Mouse (Mus musculus) kidney, adult 2 months (tissue): ENCODE measurements around the gene Spc25. TPM values are rescaled to one million over a fixed set of nuclear protein-coding genes. Genes with fewer than 3 reads are reported as not detected.

Experiments
- DNase-seq: peaks from one replicate; pipeline ENCODE4 v3.0.0; 2021
- H3K27ac ChIP-seq: fragments of 200-500 bp; 2 replicates; pipeline ENCODE4 v1.5.1; 2012; ENCODE audit warnings: low read depth, low read length, control low read depth, inconsistent platforms; ENCODE audit not compliant: insufficient read depth
- H3K27me3 ChIP-seq: fragments of 200-500 bp; replicated peaks from 2 replicates; pipeline ENCODE4 v1.6.1; 2012; ENCODE audit warnings: mild to moderate bottlenecking, moderate library complexity, low read length, inconsistent platforms; ENCODE audit not compliant: control insufficient read depth, insufficient read depth
- H3K36me3 ChIP-seq: fragments of 200-500 bp; 2 replicates; pipeline ENCODE4 v1.6.1; 2012; ENCODE audit warnings: mild to moderate bottlenecking, moderate library complexity, low read length, inconsistent platforms; ENCODE audit not compliant: control insufficient read depth, insufficient read depth
- H3K4me1 ChIP-seq: fragments of 200-500 bp; 2 replicates; pipeline ENCODE4 v1.6.1; 2011; ENCODE audit warnings: low read length; ENCODE audit not compliant: control insufficient read depth, insufficient read depth
- H3K4me3 ChIP-seq: fragments of 200-500 bp; 2 replicates; pipeline ENCODE4 v1.5.1; 2011; ENCODE audit warnings: mild to moderate bottlenecking, low read depth, low read length, control low read depth; ENCODE audit not compliant: insufficient read depth
- CTCF ChIP-seq: fragments of 200-500 bp; conservative IDR thresholded peaks from 2 replicates; pipeline ENCODE4 v1.5.1; 2011; ENCODE audit warnings: low read depth, mild to moderate bottlenecking, control low read depth, low read length, moderate library complexity, mixed read lengths; ENCODE audit not compliant: insufficient read depth, insufficient read length
- POLR2A ChIP-seq: fragments of 200-500 bp; IDR thresholded peaks from one replicate; pipeline ENCODE4 v1.6.1; 2011; ENCODE audit warnings: low read depth, low read length, control low read depth
- WGBS: fragments of 180-500 bp; shearing (Covaris S2); methylation state at CpG from one replicate; pipeline ENCODE4 v1.1.7; 2018; 5-methylcytosine and 5-hydroxymethylcytosine counted together
- polyA plus RNA-seq: library from polyadenylated mRNA; depleted of rRNA; stranded (reverse); fragments of >200 nt; gene quantifications from 2 replicates; pipeline ENCODE4 v1.2.3, GENCODE M21; 2012

Spc25 gene
- polyA plus RNA-seq, 1 experiment = 9.3 TPM

DNA sequence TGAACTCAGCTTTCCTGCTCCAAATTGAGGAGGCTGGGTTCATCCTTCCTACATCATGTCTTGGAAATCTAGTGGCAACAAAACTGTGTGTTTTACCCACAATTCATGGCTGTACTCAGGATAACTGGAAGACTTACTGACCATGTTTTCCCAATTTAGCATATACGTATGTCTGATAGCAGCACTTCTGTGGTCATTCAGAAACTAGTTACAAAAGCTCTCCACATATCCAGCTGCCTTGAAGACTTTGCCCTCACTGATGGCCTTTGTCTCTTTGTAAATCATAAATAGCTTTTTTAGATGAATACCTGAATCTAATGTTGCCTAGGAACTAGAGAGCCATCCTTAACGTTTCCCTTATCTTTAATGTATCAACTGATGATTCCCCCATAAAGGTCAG is 24.1 kb upstream of the Spc25 start:
- no peak for TF ChIP-seq POLR2A
- no peak for TF ChIP-seq CTCF
- Histone ChIP-seq H3K27me3 (no peaks in the 10 kb centered on the region), H3K4me1 (no peaks in the 10 kb centered on the region; the same call in 1 of the 2 replicates), H3K27ac (no peak overlapping the region), H3K4me3 (no peak overlapping the region), H3K36me3 (no peaks in the 10 kb centered on the region)
- no peak for DNase-seq
- 57% methylated on average over 2 of the region's 2 CpGs for WGBS

DNA sequence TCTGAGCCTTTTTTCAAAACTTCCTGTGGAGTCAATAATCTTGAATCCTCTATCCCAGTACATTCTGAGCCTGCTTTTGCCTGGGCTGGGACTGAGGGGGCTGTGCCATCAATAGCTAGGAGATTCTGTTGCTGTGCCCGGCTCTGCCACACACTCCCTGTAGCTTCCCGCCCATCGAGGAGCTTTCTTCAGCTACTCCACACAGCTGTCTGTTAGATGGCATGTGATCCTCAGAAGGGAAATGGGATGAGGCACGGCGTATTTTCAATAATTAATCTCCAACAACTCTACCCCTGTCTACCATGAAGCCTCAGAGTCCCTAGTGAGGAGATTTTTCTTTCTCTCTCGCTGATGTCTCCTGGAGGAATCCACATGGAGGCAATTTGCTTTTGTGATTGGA is 22.6 kb upstream of the Spc25 start:
- Histone ChIP-seq H3K36me3 (no peaks in the 10 kb centered on the region), H3K4me3 (no peak overlapping the region), H3K27me3 (no peaks in the 10 kb centered on the region), H3K27ac (no peak overlapping the region), H3K4me1 (no peaks in the 10 kb centered on the region; the same call in 1 of the 2 replicates)
- DNase-seq = no peak
- TF ChIP-seq POLR2A (no peak), CTCF (no peak)
- 73% methylated on average over 6 of the region's 6 CpGs for WGBS

DNA sequence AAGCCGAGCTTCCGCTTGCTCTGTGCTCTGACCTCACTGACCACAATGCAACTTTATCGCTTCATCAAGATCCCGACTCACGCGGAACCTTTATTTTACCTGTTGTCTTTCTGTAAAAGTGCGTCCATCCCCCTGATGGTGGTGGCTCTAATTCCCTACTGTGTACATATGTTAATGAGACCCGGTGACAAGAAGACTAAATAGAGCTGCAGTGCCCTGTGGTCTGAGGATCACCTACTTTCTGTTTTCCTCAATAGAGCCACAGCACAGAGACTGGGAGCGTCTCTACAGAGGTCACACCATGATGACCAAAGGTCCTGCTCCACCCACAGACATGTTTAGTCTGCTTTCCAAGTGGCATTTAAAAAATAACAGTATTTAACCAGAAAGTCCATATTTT is 20.9 kb upstream of the Spc25 start:
- Histone ChIP-seq H3K27ac (no peak overlapping the region), H3K4me1 (no peaks in the 10 kb centered on the region; the same call in 1 of the 2 replicates), H3K27me3 (no peaks in the 10 kb centered on the region), H3K4me3 (no peak overlapping the region), H3K36me3 (no peaks in the 10 kb centered on the region)
- TF ChIP-seq CTCF (no peak), POLR2A (no peak)
- 91% methylated on average over 9 of the region's 9 CpGs for WGBS
- no peak for DNase-seq

DNA sequence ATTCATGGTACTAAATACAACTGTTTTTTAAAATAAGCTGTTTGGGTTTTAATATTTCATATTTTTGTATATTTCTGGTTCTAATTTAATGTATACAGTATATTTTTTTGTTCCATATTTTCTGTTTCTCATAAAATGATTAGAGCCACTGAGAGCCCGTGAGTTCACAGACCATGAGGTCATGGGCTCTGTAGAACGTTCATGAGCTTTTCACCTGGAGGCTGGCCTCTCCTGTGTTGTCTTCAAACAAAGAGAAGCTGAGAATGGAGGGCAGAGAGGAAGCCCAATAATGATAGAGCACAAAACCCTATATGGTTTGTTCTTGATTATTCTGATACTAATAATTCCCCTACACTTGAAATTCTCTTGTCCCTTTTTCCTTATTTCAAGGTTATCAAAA is 18.7 kb upstream of the Spc25 start:
- Histone ChIP-seq H3K27me3 (no peaks in the 10 kb centered on the region), H3K27ac (no peak overlapping the region), H3K4me3 (no peak overlapping the region), H3K36me3 (no peaks in the 10 kb centered on the region), H3K4me1 (no peaks in the 10 kb centered on the region)
- WGBS = 67% methylated on average over 2 of the region's 2 CpGs
- TF ChIP-seq POLR2A (no peak), CTCF (no peak)
- no peak for DNase-seq

- Histone ChIP-seq H3K27me3 (no peaks in the 10 kb centered on the region), H3K27ac (no peak overlapping the region), H3K4me3 (no peak overlapping the region), H3K36me3 (no peaks in the 10 kb centered on the region), H3K4me1 (no peaks in the 10 kb centered on the region)
- WGBS = 87% methylated on average over 10 of the region's 10 CpGs
- no peak for DNase-seq
- TF ChIP-seq CTCF (no peak), POLR2A (no peak)
Observed at GRCm38 (mm10) chr2:69222815-69223214, 16.8 kb upstream of the Spc25 start.

- H3K4me1 ChIP-seq = no peaks in the 10 kb centered on the region
- H3K27me3 ChIP-seq = no peaks in the 10 kb centered on the region
- no peak for DNase-seq
- TF ChIP-seq CTCF (no peak), POLR2A (no peak)
- no peaks in the 10 kb centered on the region for H3K36me3 ChIP-seq
- 72% methylated on average over 5 of the region's 5 CpGs for WGBS
- no peak overlapping the region for H3K4me3 ChIP-seq
- H3K27ac ChIP-seq = no peak overlapping the region
Observed at GRCm38 (mm10) chr2:69221868-69222416, 15.9 kb upstream of the Spc25 start.

GRCm38 (mm10) chr2:69215242-69215641 is 9.2 kb upstream of the Spc25 start:
- H3K36me3 ChIP-seq = no peaks in the 10 kb centered on the region
- WGBS = 29% methylated on average over 7 of the region's 7 CpGs
- H3K27ac ChIP-seq = no peak overlapping the region
- DNase-seq = peak; percentile 20
- no peaks in the 10 kb centered on the region for H3K4me1 ChIP-seq
- H3K4me3 ChIP-seq = no peak overlapping the region
- TF ChIP-seq CTCF (no peak), POLR2A (no peak)
- no peaks in the 10 kb centered on the region for H3K27me3 ChIP-seq

DNA sequence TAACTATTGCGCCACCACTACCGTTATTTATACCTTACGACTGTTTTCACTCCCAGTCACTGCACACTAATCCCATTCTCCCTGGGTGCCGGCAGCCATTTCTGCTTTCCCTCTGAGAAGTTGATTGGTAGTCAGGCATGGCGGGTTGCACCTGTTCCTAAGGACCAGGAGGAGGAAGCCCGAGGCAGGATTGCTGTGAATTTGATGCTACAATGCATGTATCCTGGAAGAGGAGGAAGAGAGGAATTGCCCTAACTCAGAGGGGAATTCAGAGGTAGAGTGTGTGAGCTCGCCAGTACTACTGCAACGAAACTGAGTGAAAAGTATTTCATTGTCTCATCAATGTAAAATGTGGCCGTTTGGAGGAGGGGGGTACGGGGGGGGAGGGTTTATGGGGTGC is 6.7 kb upstream of the Spc25 start:
- H3K27me3 ChIP-seq = no peaks in the 10 kb centered on the region
- no peaks in the 10 kb centered on the region for H3K36me3 ChIP-seq
- no peak for TF ChIP-seq CTCF
- TF ChIP-seq POLR2A = no peak
- no peak overlapping the region for H3K27ac ChIP-seq
- 74% methylated on average over 10 of the region's 10 CpGs for WGBS
- H3K4me1 ChIP-seq = no peaks in the 10 kb centered on the region
- DNase-seq = no peak
- H3K4me3 ChIP-seq = no peak overlapping the region
